Mouse (Mus musculus) brain, adult 2 months (tissue): ENCODE results near the gene Nub1.

Source experiments
- DNase-seq: peaks from one replicate; pipeline ENCODE4 v3.0.0; 2011; ENCODE audit warnings: low read depth, low spot score

Gene Nub1

GRCm38 (mm10) chr5:24739141-24739753 is 53.9 kb downstream of the Nub1 start:
- peak; percentile 35 for DNase-seq

GRCm38 (mm10) chr5:24741172-24741885 is 56.0 kb downstream of the Nub1 start:
- DNase-seq, result peak; percentile 13

GRCm38 (mm10) chr5:24743956-24744355 is 58.6 kb downstream of the Nub1 start:
- DNase-seq, result no peak

GRCm38 (mm10) chr5:24747533-24747932 is 62.2 kb downstream of the Nub1 start:
- DNase-seq, result no peak

DNA sequence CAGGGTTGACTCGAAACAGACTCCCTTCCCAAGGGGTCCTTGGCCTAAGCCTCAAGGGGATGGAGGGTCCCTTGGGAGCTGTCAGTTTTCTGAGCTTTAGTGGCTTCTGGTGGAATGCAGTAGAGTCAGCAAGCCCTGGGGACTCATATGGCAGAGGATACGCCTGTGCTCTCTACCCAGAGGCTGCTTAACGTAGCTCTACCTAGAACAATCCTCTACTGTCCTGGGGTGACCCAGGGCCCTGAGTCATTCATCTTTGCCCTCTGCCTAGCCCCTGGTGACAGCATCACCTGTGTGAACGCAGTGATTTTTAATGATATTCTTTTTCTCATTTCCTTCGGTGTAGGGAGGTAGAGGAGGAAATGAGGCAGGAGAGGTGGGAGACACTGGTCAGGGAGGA is 64.4 kb downstream of the Nub1 start:
- no peak for DNase-seq

GRCm38 (mm10) chr5:24750321-24751304 is 65.3 kb downstream of the Nub1 start:
- DNase-seq, result peak; percentile 96

DNA sequence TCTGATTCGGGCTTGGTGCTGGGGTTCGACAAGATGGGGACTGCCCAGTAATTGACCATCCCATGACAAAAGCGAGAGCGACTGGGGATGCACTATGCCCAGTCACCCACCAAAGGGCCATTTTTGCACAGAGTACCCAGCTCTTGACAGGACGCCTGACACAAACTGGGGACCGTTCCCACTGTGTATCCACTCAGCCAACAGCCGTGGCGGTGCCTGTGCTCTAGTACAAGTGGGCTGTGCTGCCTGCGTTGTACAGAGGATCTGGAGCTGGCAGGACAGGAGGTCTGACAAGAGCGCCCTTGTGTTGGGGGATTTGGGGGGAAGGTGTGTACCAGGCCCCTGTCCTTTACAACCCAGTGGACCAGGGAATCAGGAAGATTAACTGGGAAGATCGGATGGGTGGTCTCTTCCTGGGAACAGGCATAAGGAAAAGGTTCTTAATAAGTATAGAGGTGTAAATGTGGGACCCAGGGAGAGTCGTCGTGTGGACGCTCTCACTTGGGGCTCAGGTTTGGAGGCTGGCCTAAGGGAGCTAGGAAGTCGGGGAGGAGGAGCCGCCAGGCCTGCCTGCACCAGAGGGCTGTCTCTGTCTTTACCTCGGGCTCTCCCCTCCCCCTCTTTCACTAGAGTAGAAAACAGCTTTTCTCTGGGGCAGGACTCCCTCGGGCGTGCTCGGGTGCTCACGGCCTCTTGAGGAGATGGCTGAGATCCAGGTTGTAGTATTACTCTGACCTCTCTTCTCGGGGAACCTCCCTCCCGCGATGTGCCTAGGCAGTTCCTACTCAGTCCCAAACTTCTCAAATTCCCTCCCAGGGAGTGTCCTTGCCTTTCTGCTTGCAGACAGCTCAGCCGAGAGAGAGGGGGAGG is 66.2 kb downstream of the Nub1 start:
- DNase-seq, result peak; percentile 53

GRCm38 (mm10) chr5:24752175-24752498 is 66.8 kb downstream of the Nub1 start:
- no peak for DNase-seq

- no peak for DNase-seq
Measured at GRCm38 (mm10) chr5:24756931-24757330, 71.6 kb downstream of the Nub1 start.

DNA sequence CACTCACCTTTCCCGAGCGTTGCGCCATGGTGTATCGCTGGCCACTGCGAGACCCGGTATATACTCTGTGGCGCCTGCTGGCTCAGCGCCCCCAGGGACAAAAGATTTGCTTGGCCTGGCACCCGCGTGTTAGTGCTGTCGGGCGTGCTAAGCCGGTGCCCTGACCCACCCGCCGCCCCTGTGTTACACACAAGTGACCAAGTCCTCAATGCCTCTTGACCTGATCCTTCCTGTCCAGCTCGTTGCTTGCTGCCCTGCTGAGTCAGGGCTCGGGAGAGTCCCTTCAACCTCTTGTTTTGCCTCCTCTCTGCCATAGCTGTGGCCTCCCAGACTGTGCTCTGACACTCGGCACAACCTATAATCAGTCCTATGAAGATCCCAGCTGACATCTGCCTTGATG is 72.5 kb downstream of the Nub1 start, which contains the start of gene Crygn:
Gene Crygn, minus strand, starts transcription at position 193 of the 400 bp plus-strand sequence.
- DNase-seq, result no peak
